Mouse (Mus musculus): ENCODE measurements around the gene Cers5.
"Not testable (repeated sequence)": the region's sequence is repeated elsewhere in the genome, so short reads cannot be mapped to it uniquely, and the experiment has no call there.

Cers5 gene

GRCm38 (mm10) chr15:99772881-99772924 is at the start of gene Cers5:
Gene Cers5, minus strand, starts transcription at chr15:99772885.
- not testable (repeated sequence) for DNase-seq (ENCODE audit: low spot score)

GRCm38 (mm10) chr15:99819621-99820279 is 47.1 kb upstream of the Cers5 start:
- no peak for DNase-seq (ENCODE audit: low spot score)

GRCm38 (mm10) chr15:99819109-99819440 is 46.4 kb upstream of the Cers5 start:
- no peak for DNase-seq (ENCODE audit: low spot score)

DNA sequence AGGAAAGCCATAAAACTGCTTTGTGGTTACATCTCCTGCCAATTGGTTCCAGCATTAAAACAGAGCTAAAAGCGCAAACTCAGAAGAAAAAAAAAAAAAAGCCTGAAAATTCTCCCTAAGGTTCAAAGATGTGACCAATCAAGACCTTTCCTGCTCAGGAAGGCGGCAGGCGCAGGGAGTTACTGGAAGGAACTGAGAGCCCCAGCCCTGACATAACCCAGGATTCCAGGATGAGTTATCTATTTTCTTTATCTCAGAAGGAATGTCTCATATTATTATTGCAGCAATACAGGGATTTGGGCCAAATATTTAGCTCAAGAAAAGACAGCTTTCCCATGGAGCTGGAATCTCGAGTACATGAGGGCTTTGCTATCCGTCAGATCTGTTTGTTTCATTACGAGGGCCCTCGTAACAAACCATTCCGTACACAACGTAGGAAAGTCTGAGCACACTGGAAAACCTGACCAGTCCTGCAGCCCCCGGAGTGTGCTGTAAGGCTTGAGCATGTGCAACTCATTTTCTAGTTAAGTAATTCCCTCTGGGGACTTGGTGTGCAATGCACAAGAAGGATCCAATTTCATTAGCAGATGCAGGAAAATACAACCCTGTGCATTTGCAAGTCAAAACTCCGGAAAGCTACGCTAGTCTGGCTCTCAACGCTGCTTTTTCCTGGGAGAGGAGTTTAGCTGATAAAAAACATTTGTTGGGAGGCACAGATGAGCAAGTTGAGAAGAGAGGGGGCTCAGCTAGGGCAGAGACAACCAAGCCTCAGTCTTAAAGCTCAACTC is 45.8 kb upstream of the Cers5 start:
- DNase-seq (ENCODE audit: low spot score) = no peak

GRCm38 (mm10) chr15:99817343-99818235 is 44.9 kb upstream of the Cers5 start:
- DNase-seq (ENCODE audit: low spot score) = no peak

DNA sequence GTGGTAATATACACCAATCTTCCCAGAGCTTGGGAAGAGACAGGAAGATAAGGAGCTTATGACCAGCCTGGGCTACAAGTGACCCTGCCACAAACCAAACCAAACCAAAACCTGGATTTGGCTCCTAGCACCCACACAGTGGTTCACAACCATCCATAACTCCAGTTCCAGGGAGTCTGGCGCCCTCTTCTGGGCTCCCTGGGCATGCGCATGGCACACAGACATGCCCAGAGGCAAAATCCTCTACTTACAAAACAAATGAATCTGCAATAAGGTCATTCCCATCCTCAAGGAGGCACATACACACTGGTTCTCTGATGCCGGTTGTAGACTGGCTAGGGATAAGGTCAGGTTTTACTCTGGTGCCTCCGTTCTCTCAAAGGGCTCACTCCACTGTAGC is 43.3 kb upstream of the Cers5 start:
- DNase-seq (ENCODE audit: low spot score) = no peak

DNA sequence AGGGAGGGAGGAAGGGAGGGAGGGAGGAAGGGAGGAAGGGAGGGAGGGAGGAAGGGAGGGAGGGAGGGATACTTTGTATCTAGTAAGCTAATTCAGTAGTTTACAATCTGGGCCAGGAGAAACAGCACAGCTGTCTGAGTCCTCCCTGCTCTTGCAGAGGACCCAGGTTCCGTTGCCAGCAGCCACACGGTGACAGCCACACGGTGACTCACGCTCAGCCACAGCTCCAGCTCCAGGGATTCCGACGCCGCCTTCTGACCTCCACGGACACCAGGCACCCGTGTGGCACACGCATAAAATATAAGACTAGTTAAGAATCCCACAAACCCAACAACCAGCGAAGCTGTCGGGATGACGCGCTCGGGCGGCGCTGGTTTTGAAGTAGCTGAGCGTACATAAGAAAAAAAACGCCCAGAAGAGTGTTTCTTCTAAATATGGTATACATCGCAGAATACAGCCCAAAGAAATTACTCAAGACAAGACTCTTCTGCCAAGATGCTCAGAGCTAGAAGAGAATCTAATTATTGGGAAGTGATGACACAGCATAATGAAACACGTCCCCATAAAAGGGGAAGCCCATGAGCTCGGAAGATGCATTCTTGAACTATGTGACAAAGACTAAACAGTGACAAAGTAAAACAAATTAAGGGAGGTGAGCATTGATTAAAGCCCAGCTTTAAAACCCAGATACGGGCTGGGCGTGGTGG is 42.0 kb upstream of the Cers5 start:
- DNase-seq (ENCODE audit: low spot score) = no peak

GRCm38 (mm10) chr15:99813639-99814038 is 41.0 kb upstream of the Cers5 start:
- DNase-seq (ENCODE audit: low spot score) = no peak

DNA sequence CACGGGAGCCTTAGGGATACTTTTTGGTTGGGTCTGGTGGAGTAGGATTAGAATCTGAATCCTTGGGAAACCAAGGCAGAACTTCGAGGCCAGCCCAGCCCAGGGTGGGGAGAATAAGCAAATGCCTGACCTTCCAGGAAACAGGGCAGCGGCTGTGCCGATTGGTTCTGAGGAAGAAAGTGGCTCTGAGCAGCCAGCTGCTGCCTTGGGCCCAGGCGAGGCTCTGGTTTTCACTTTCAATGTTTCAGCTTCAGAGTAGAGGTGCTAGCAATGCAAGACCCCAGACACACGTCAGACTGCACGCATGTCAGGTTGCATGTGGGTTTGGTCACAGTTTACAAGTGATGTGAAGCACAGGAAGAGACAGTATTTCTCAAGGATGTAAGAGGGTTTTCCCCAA is 39.4 kb upstream of the Cers5 start:
- DNase-seq (ENCODE audit: low spot score) = no peak

- peak; percentile 55 for DNase-seq (ENCODE audit: low spot score)
Observed at GRCm38 (mm10) chr15:99807776-99808735, 35.4 kb upstream of the Cers5 start.

DNA sequence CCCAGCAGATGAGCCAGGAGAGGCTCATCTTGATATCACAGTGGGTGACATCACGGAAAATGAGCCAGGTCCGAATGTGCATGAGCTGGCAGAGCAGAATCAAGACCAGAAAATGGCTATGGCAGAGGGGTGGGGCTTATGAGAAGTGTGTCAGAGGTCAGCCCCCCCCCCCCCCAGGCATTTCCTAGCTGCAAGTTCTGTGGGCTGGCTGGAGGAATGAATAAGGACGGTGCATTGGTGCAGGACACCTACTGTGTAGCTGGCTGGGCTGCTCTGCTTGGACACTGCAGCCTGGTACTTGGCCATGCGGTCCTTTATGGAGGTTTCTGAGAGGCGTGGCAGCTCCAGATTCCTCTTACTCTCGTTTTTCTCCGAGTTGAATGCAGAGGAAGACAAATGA is 33.5 kb upstream of the Cers5 start:
- DNase-seq (ENCODE audit: low spot score) = no peak

- DNase-seq (ENCODE audit: low spot score) = no peak
Observed at GRCm38 (mm10) chr15:99805673-99806072, 33.0 kb upstream of the Cers5 start.

DNA sequence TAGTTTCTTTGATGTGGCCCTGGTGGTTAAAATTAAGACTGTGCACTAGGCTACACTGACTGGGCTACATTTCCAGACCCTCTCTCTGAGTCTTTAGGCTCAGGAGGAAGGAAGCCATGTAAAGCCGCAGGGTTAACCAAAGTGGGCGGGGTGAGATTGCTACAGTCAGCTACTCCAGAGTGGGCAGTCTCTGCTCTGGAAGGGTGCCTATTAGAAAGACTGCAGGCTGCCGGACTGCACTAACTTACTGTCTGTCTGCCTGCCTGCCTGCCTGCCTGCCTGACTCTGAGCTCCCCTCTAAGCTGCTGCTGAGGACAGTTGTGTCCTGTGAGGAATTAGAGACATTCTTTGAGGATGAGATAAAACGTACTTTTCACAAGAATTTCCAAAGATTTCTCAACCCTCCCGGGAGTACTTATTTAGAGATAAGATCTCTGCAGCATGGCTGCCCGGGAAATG is 30.5 kb upstream of the Cers5 start:
- no peak for DNase-seq (ENCODE audit: low spot score)

DNA sequence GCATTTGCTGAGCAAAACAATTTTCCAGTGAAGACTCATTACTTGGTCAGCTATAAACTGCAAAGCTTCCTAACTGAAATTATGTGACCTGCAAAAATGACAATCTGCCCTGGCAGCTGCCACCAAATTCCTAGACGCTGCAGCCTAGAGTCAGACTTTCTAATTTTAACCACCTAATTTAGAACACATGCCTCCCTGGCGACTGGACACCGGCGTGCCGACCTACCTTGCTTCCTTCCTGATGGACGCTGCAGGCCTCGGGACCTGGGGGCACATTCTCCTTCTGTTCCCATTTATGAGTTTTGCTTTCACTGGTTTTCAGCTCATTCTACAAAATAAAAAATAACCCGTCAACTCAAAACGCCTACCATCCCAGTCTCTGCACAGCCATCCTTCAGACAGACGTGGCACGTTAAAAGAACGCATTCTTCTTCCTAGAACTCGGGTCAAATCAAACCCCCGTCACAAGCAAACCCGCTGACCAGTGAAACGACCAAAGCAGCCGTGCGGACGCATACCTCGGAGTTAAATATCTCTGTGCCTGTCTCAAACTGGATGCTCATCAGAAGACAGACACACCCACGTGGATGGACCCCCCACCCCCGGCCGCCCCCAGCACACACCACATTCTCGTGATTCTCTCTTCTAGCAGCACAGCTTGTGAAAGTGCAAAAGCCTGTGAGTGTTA is 29.3 kb upstream of the Cers5 start:
- DNase-seq (ENCODE audit: low spot score) = no peak

- no peak for DNase-seq (ENCODE audit: low spot score)
Observed at GRCm38 (mm10) chr15:99799706-99800105, 27.0 kb upstream of the Cers5 start.

DNA sequence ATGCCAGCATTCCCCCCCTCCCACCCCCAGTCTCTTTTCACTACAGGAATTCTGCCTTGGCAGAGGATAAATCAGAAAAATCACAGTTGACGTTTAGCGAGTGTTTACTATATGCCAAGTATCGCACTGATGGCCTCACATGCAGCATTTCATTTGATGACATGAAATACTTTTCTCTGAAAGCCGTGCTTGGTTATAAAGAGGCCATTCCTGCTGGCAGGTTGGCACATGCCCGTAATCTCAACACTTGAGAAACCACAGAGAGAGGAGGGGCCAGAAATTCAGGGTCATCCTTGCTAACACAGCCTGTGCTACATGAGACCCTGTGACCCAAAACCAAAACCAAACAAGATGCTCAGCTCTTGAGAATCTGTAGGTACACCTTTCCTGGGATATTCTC is 25.2 kb upstream of the Cers5 start:
- no peak for DNase-seq (ENCODE audit: low spot score)

- no peak for DNase-seq (ENCODE audit: low spot score)
Observed at GRCm38 (mm10) chr15:99796735-99797134, 24.1 kb upstream of the Cers5 start.

GRCm38 (mm10) chr15:99796066-99796465 is 23.4 kb upstream of the Cers5 start:
- peak; percentile 50 for DNase-seq (ENCODE audit: low spot score)

DNA sequence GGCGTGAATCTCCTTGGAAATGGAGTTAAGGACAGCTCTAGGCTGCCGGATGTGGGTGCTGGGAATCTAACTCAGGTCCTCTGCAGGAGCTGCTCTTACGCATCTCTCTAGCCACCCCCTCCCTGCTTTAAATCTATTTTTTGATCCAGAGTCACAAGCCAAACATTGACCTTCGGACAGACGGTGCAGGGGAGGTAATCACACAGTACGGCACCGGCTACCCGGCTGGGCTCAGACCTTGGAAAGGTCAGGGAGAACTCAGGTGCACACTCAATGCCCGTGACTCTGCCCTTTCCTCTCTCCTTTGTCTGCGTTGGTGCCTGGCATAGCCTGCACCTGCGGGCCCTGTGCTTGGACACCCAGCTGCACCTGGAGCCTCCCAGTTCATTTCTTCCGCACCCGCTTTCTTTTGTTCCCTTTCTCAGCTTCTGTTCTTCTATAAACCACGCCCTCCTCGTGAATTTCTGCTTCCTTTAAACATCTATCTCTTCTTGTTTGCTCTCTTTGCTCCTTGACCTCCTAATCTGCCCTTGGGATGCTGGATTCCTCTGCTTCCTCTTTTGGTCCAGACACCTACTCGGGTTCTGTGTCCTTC is 19.6 kb upstream of the Cers5 start:
- DNase-seq (ENCODE audit: low spot score) = no peak

DNA sequence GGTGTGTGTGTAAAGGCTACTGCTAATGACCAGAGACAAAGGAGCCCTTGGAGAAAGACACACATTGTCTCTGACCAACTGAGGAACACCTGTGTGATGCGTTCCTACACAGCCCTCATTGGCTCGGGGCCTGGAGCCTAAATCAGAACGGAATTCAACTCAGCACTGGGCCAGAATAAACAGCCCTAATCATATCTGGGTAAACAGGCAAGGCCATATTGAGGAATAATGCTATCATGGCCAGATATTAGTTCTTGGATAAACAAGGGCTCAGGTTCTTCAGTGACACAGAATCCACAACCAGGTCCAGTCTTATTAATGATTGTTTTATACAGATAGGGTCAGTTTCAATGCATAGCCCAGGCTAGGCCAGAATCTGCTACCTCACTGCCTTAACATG is 18.3 kb upstream of the Cers5 start:
- DNase-seq (ENCODE audit: low spot score) = no peak

GRCm38 (mm10) chr15:99790464-99790863 is 17.8 kb upstream of the Cers5 start:
- no peak for DNase-seq (ENCODE audit: low spot score)

All from testis, postnatal 10 days (tissue).